Mouse (Mus musculus) heart, postnatal 36 days (tissue): ENCODE measurements around the gene Gm45062. TPM values are rescaled to one million over a fixed set of nuclear protein-coding genes. Genes with fewer than 3 reads are reported as not detected.
A peak's percentile ranks its signal among the peaks of the same experiment; 100 is the strongest.

Experiments used
- DNase-seq, 2 experiments: peaks; one replicate each; pipeline ENCODE4 v3.0.0; 2021 to 2022
- intact Hi-C: fragments of 180-260 bp; cut with DNase I; formaldehyde crosslinking; loops from one replicate; pipeline ENCODE4 v1.15.1; 2025
- total RNA-seq, 2 experiments: library from RNA; stranded (reverse); gene quantifications; 2 replicates each; pipeline ENCODE4 v1.2.3; 2021

Gene Gm45062
- total RNA-seq, 2 experiments from 2014 or later, result not detected

DNA sequence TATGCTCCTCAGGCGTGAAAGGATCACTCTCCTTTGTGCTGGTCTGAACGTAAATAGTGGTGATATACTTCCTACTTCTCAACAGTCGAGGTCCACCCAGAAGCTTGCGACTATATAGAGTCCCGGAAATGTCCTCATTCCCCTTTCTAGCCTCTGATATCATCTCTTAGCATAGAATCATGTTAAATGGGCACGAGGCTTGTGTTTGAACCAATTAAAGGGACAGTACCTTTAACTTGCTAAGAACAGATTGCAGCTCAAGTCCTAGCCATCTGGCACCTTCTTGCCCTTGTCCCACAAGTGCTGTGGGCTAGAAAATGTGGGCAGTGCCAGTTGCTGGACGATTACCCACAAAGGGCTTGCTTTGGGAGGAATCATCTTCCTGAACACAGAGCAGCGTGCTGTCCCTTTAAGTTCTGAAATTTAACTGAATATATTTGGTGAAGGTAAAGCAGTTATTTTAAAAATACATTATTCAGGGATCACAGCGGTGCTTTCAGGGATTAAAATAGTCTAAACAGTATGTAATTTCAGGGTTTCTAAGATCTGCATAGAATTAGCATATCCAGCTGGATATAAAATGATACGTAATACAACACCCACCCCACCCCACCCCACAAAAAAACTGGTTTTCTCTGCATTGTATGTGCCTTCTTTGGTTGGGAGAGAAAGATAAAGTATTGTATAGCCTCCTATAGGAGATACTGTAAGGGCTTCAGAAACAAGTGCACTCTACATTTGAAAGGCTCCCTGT lies 153.8 kb downstream of the Gm45062 start:
- no peak for DNase-seq

DNA sequence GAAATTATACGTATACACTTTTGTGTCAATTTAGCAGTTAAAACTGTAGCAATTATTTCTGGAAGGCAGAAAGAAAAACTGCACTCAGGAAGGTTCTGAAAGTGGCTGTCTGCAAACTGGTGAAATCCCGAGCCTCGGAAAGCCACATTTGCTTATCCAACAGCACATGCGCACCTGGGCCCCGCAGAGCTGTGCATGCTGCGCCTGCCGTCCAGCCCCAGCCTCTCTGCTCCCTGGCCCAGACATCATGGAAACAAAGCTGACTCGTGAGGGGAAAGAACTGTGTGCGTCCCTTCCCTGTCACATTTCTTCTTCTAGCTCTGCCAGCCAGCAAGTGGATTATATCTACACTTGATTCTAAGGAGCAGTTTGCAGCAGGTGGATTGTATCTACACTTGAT lies 154.8 kb downstream of the Gm45062 start:
- no peak for DNase-seq
- intact Hi-C loops, result no loop called here

More for the DNA sequence above, 153.8 kb downstream of the Gm45062 start:
- intact Hi-C loops, result no loop called here

DNA sequence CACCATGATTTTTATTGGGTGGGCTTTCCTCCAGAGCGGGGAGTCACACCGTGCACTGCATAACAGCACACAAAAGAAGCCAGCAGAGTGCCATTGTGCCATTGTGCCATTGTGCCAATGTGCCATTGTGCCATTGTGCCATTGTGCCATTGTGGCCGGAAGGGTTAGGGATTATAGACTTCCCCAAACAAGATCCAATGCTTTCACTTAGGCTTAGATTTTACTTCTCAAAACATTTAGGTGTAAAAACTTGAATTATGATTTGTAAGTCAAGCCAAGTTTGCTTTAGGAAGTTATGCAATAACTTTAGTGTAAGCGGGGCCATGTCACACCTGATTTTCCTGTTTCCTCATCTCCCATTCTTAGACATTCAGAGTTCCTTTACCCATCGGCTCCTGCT lies 156.6 kb downstream of the Gm45062 start:
- intact Hi-C loops, result no loop called here

DNA sequence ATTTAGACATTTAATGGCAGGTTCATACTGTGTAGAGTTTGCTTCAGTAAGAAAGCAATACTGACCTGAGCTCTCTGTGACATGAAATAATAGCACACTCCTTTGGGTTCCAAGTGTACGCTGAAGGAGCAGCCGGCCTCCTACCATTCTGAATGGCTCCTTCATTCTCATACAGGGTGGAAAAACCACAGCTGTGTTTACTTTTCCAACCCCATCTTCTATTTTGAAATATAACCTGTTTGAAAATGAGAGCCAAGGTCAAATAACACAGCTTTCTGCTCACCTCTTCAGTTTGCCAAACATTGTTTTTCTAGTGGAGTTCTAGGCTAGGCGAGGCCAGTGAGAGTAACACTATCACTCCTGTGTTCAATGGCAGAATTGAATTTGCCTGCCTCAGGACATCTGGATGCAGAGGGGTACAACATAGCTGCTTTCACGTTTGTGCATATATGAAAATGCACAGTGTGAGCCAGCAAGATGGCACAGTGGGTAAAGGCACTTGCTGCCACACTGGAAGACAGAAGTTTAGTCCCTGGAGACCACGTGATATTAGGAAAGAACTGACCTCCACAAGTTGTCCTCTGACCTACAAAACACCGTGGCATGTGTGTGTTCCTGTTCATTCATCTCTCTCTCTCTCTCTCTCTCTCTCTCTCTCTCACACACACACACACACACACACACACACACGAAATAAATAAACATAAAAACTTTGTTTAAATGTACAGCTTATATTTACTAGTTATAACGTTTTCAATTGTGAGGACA lies 157.7 kb downstream of the Gm45062 start:
- intact Hi-C loops, result no loop called here
- DNase-seq, result no peak

More for the DNA sequence above, 156.6 kb downstream of the Gm45062 start:
- no peak for DNase-seq

DNA sequence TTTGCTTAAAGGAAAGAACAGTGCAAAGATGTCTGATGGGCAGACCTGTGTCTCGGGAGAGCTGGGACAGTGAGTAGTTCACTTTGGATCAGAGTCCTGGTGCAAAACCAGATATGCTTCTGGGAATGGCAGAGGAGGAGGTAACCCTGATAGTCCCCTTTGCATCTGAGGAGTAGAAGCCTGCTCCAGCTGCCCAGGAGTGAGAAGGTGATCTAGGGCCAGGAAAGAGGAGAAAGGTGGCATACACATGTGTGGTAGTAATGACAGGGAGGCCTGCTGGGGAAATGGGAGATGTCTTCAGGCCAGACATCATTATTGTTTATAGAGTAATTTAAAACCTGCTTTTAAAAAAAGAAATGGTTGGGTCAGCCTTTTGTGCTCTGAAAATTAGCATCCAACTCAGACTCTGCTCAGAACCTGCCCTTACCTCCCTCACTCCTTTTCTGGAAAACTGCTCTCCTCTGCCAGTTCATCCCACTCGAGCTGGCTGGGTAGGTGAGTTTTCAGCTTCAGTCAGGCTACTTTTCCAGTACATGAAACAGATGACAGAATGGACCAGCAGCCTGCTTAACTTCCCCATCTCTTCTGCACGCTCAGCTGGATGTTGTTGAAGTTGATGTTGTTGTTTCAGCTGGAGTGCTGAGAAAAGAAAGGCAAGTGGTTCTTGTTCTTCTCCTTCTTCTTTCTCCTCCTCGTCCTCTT lies 160.4 kb downstream of the Gm45062 start:
- intact Hi-C loops, result no loop called here
- no peak for DNase-seq

DNA sequence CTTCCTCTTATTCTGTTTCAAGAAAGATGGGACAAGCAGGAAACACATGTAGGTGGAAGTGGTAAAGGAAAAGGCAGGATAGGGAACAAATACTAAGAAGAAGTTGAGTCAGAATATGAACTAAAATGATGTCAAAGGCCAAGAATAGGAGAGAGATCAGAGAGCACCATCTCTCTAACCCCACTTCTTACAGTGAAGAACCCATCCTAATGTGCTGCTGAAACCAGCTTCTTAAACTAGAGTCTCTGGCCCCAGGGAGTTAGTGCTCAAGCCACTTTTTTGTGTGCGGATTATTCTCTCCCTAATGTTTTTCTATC lies 160.9 kb downstream of the Gm45062 start:
- intact Hi-C loops, result no loop called here
- no peak for DNase-seq

DNA sequence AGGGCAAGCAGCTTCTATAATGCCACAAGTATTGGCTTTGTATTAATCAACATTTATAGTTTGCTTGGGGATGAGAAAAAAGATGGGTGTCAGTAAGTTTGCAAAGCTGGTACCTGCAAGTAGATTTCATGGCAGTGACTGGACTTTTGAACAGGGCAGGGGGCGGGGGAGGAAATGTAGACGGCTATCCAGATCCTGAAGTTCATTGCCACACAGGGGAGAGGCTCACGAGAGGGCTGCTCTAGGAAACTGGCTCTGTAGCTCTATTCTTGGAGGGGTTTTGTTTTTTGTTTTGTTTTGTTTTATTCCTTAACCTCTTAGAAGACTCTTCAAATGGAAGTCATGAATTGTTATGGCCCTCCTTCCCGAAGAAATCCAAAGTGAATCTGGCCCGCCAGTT lies 162.2 kb downstream of the Gm45062 start:
- DNase-seq, result no peak
- intact Hi-C loops, result no loop called here

DNA sequence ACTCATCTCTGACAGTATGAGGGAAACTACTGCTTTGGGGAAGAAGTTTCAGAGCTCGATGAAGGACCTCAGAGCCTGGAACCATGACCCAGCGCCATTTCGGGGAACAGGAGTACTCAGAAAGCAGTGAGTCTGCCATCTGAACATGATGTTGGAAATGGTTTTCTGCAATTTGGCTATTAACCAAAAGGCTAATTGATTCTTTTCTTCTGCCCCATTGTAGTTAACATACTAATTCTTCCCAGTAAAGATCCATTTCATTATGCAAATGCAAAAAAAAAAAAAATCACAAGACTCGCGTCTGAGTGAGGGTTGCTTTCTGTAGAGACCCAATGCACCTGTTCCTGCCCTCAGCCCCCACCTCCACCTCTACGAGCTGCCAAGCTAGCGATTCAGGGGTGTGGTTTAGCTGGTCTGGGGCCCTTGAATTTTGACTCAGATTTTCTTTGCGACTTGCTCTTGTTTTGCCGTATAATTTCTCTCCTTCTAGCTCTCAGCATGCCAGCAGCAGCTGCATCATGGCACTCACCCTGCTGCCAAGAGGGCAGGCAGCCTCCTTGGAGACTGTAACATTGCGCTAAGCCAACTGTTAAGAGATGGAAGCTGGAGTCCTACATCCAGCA lies 162.8 kb downstream of the Gm45062 start:
- intact Hi-C loops, result no loop called here
- no peak for DNase-seq

DNA sequence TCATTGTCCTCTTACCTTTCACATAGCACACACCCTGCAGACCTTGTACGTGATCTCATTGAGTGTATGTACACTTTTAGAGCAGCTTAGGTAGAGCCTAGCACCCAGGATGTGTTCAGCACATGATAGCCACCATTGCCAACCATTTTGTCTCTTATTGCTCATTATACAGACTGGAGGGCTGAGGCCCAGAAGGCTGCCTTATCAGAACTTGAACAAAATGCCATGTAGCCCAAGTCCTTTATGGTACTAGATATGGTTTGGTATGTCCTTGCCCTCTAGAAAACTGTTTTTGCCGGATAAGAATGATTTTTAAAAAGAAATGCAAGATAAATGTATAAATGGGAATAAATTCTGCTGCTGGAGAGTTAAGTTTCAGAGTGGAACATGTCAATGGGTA lies 163.9 kb downstream of the Gm45062 start:
- no peak for DNase-seq
- intact Hi-C loops, result no loop called here

DNA sequence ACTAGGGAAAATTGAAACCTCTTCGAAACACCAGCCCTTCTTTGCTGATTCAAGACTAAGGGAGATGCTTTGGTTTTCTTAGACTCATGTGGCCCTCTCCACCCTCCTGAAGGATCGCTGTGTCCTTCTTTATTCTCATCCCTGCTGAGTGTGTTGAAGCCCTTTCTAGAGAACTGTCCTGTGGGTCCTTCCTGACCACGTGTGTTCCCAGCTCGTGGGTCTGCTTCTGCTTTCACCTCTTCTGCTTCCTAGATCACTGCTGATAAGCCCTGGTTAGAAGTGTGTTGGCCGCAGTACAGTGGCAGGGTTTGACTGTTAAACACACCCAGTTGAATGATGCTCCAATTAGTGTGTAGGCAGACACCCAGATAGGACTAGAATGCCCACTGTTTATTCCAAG lies 168.4 kb downstream of the Gm45062 start:
- intact Hi-C loops, result no loop called here
- DNase-seq, result no peak

DNA sequence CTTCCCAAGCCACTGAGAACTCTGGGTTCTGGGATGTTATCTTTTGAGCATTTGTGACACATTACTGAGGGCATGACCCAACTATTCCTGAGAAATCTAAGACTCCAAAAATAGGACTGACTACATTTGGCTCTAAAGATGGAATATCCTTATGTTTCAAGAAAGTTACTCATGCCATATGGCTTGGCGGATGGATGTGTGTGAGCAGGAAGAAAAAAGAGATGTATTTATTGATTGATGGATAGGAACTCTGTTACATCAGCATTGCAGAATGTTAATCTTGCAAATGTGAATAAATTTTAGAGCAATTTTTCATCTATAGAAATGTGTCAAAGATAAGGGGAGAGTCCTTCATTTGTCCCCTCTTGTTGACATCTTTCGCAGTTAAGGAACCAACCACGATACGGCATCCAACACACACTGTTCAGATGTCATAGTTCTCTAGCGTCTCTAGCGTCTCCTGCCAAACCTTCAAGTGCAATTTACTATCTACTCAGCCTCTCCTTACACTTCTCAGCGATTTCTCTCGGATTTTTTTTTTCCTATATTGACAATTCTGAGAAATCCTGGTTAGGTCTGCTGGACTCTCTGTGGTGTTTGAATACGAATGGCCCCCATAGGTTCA lies 171.5 kb downstream of the Gm45062 start:
- DNase-seq, result no peak
- intact Hi-C loops, result no loop called here

DNA sequence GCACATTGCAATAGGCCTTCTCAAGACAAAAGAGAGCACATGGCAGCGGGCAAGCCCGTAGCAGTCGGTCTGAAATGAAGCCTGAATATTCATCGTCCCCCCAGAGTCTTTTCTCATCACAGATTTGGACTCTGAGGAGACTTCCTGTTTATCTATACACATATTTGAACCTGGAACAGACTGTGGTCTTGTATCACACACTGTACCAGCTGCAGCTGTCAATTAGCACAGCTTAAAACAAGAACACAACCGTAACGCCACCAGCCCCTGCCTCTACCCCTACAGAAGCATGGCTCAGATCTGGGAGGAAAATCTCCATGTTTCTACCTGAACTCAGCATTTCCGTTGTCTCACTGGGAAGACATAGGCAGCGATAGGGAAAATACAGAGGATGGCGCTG lies 173.9 kb downstream of the Gm45062 start:
- intact Hi-C loops, result no loop called here
- DNase-seq, result no peak

DNA sequence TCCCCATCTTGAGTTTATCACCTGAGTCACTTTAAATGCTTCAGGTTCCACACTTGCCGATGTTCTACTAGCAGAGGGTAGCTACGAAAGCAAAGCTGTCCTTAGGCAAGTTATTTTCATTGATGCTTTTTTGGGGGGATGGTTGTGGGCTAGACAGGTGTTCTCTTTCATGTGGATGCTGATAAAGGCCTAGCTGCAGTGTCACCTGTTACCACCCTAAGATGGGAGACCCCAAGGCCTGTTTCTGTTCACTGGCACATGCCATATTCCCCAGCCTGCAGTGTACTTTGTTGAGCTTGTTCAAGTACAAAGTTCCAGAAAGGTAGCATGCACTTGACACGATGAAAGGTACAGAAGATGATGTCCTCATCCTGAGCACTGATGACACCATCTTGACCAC lies 178.7 kb downstream of the Gm45062 start:
- intact Hi-C loops, result no loop called here
- no peak for DNase-seq

DNA sequence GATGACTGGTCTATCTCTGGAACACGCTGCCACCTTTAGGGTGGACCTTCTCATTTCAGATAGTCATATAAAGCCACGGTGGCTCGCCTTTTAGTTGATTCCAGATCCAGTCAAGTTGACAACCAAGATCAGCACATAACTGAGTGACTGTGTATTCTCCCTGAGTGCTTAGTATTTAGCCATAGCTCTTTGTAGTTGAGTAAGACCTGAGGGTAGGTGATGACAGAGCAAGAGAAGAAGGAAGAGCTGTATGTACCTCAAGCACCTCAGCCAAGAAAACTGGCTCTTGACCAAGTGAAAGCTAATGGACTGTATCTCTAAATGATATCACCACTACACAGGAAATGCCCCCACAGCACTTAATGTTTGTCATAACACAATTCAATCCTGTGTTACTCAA lies 182.6 kb downstream of the Gm45062 start:
- intact Hi-C loops, result no loop called here
- DNase-seq, result no peak

DNA sequence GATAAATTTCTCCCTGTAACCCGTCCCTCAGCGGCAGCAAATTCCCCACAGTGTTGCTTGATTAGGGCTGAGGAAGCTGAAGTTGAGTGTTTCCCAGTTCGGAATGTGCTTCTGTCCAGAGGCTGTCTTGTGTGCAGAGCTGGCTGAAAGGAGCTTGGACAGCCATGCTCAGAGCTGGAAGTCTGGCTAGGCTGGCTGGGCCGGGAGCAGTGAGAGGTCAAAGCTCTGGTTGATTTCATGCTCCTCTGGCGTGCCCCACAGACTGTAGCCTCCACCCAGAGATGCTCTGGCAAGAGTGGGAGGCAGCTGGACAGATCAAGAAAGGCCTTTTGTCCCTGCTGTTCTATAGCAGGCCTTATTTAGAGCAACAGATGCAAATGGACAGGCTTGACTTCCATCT lies 187.5 kb downstream of the Gm45062 start:
- peak; percentile 43 to 49 for DNase-seq
- intact Hi-C loops, result no loop called here

DNA sequence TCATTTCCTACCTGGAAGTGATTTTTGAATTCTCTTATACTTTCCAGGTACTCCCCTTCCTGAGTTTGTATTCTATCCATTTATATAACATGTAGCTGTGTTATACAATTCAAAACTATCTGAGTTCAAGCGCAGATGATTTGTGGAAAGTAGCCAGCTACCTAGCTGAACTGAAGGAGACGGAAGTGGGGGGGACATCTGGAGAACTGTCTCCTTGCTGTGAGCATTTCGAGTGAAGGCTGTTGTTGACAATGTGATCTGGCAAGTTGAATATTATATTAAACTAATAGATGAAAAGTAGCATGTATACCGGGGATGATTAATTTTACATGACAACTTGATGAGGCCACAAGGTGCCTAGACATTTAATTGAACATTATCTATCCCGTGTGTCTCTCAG lies 196.3 kb downstream of the Gm45062 start:
- no peak for DNase-seq
- intact Hi-C loops, result no loop called here

DNA sequence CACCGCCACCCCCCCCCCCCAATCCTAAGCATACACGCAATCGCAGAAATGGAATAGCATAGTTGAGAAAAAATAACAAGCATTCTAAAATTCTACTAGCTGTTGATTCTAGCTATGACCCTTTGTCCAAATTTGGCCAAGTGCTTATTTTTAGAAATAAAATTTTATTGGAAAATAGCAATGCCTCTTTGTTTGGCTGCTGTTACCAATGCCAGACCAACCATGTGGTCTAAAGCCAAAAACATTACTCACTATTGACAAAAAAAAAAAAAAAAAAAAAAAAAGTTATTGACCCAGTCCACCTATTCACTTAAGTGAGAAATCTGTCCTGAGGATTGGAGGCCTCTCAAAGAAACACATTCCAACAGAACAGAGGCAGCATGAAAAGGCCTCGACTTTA lies 199.3 kb downstream of the Gm45062 start:
- intact Hi-C loops, result no loop called here
- DNase-seq, result no peak

DNA sequence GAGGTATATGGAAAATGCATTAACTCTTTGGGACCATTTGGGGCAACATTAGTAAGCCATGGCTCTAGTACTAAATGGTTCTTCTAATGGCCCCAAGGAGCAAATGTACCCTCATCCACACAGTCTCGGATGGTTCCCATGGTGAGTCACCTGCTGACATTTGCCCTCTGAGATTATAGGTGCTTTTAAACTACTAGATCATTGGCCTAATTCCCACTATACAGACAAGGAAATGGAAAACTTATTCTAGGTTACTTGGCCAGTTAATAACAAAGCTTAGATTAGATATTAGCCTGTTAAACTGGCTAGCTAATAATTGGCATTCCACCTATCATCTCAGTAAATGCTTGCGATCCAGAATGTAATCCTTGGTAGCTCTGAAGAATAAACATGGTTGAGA lies 203.2 kb downstream of the Gm45062 start:
- no peak for DNase-seq
- intact Hi-C loops, result no loop called here

DNA sequence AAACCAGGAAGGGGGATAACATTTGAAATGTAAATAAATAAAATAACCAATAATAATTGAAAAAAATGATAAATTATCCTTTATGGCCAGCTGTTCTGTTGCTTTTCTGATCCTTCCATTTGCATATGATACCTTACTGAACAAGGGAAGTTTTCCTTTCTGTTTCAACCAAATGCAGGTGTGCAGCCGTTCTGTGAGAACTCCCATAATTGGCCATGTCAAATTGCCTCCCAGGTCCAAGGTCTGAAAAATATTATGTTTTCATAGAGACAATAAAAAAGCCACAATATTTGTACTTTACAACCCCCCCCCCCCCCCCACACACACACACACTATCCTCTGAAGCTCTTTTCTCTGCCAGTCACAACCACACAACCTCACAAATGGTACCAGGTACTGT lies 206.1 kb downstream of the Gm45062 start:
- DNase-seq, result no peak
- intact Hi-C loops, result no loop called here

DNA sequence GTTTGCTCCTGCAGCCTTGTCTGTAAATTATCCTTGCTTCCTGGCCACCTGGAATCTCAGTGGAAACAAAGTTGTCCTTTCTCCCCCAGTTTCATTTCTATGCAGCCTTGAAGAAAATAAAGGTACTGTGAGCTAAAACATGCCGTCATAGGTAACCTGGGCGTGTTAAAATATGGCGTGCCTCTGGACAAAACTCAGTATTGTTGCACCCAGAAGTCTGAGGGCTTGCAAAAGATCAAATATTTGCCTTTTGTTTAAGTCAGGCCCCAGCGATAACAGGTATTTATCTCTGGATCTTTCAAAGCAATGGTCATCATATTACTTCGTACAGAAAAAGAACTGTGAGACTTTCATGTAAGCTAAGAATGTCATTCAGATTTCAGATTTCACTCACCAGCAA lies 206.7 kb downstream of the Gm45062 start:
- intact Hi-C loops, result no loop called here
- DNase-seq, result no peak
